In the genomic region with DNA sequence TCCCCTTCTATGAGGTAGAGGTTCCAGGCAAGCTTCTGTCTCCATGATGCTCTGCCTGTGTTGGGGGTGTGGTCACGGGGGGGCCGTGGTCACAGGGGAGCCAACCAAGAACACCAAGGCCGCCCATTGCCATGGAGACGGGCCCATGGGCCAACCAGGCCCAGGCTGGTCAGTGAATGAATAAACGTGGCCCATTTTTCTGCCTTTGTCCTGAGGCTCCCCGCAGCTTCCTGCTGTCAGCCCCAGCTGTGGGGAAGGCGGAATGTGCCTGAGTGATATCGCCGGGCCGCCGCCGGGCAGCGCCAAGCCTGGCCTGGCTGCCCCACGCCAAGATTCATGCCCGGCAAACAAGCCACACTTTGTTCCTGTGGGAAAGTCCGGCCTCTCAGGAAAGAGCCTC, we compare ENCODE assay signal across 10 mouse cellular contexts. TPM values are rescaled to one million over a fixed set of nuclear protein-coding genes. Genes with fewer than 3 reads are reported as not detected.
DNase-seq lines count a peak whose midpoint lies in the region; ATAC-seq and TF ChIP-seq lines count a peak whose summit lies in the region.
"Had no signal": no experiment of that assay in that cellular context is flagged by ENCODE, and none has a peak within 500 bp of the region (broad histone marks: within the 10 kb centered on the region; RNA-seq: fewer than 3 reads in every experiment).

No protein-coding gene starts in this region.

- H3K9me3 ChIP-seq in hindbrain, postnatal 0 days (ENCODE audit: low read length) = no peaks in the 10 kb centered on the region
- H3K9me3 ChIP-seq in midbrain, embryonic 12.5 days = no peaks in the 10 kb centered on the region
- no peaks in the 10 kb centered on the region for H3K9me3 ChIP-seq in intestine, postnatal 0 days (ENCODE audit: control insufficient read depth)
- H3K9me3 ChIP-seq: stomach, embryonic 15.5 days had no signal

- H3K27me3 ChIP-seq in testis, adult 2 months (ENCODE audit: control insufficient read depth, insufficient read depth, low read length) = no peaks in the 10 kb centered on the region
- no peaks in the 10 kb centered on the region for H3K27me3 ChIP-seq in hindbrain, postnatal 0 days (ENCODE audit: insufficient read depth, low read length)
- peaks cover 84% of the 10 kb centered on the region for H3K27me3 ChIP-seq in midbrain, embryonic 12.5 days
- H3K27me3 ChIP-seq in intestine, postnatal 0 days (replicated peaks; ENCODE audit: control insufficient read depth, insufficient read depth, low read length) = no peaks in the 10 kb centered on the region
- H3K27me3 ChIP-seq: stomach, embryonic 15.5 days had no signal

- no peak for DNase-seq in testis, postnatal 10 days (ENCODE audit: low spot score)
- DNase-seq in hindbrain, postnatal 0 days (ENCODE audit: low spot score) = peak; percentile 85
- DNase-seq in urinary bladder, postnatal 25 days (ENCODE audit: low spot score) = no peak
- DNase-seq in lung, postnatal 14 days = no peak
- DNase-seq in adrenal gland, postnatal 4 days (ENCODE audit: low spot score in 2 of 2) = no peak
- DNase-seq: heart, postnatal 4 days had no signal

- H3K4me1 ChIP-seq in testis, adult 2 months (ENCODE audit: control insufficient read depth, insufficient read depth, low read length) = peaks cover 12% of the 10 kb centered on the region
- peaks cover 3% of the 10 kb centered on the region; the same call in 1 of the 2 replicates for H3K4me1 ChIP-seq in hindbrain, postnatal 0 days (ENCODE audit: insufficient read depth, low read length)
- peaks cover 19% of the 10 kb centered on the region for H3K4me1 ChIP-seq in midbrain, embryonic 12.5 days
- H3K4me1 ChIP-seq in intestine, postnatal 0 days (replicated peaks; ENCODE audit: control insufficient read depth, insufficient read depth, low read length) = no peaks in the 10 kb centered on the region
- H3K4me1 ChIP-seq: stomach, embryonic 15.5 days had no signal

- peak; percentile 91 for ATAC-seq in hindbrain, postnatal 0 days
- ATAC-seq in midbrain, embryonic 12.5 days (ENCODE audit: low FRiP score, low read depth) = peak; percentile 34
- no peak for ATAC-seq in intestine, postnatal 0 days

- H3K36me3 ChIP-seq in testis, adult 2 months (ENCODE audit: control insufficient read depth, insufficient read depth, low read length) = no peaks in the 10 kb centered on the region
- H3K36me3 ChIP-seq in hindbrain, postnatal 0 days (ENCODE audit: insufficient read depth, low read length) = no peaks in the 10 kb centered on the region
- no peaks in the 10 kb centered on the region for H3K36me3 ChIP-seq in midbrain, embryonic 12.5 days
- no peaks in the 10 kb centered on the region for H3K36me3 ChIP-seq in intestine, postnatal 0 days (ENCODE audit: control insufficient read depth, insufficient read depth)
- H3K36me3 ChIP-seq: stomach, embryonic 15.5 days had no signal

- H3K4me2 ChIP-seq in hindbrain, postnatal 0 days (ENCODE audit: low read depth, low read length) = no peak overlapping the region
- no peak overlapping the region for H3K4me2 ChIP-seq in midbrain, embryonic 12.5 days (replicated peaks)
- H3K4me2 ChIP-seq in intestine, postnatal 0 days (replicated peaks; ENCODE audit: low read depth) = no peak overlapping the region
- H3K4me2 ChIP-seq: stomach, embryonic 15.5 days had no signal

- TF ChIP-seq POLR2A in testis, adult 2 months (IDR thresholded peaks at IDR 0.05; ENCODE audit: control insufficient read depth, low read depth, low read length) = peak; percentile 30; the same call in 1 of the 2 replicates

- peak overlapping the region; percentile 45; the same call in 1 of the 2 replicates for H3K27ac ChIP-seq in testis, adult 2 months (ENCODE audit: control insufficient read depth, insufficient read depth, low read depth, low read length)
- H3K27ac ChIP-seq in hindbrain, postnatal 0 days = peak overlapping the region; percentile 79; the same call in 1 of the 2 replicates
- H3K27ac ChIP-seq in midbrain, embryonic 12.5 days (replicated peaks) = no peak overlapping the region
- H3K27ac ChIP-seq in intestine, postnatal 0 days (ENCODE audit: low read depth, low read length) = no peak overlapping the region
- H3K27ac ChIP-seq: stomach, embryonic 15.5 days had no signal

- 14% methylated on average over 16 of the region's 16 CpGs for WGBS in hindbrain, postnatal 0 days
- 51% methylated on average over 16 of the region's 16 CpGs for WGBS in midbrain, embryonic 12.5 days
- WGBS in intestine, postnatal 0 days = 72% methylated on average over 16 of the region's 16 CpGs

- no peak overlapping the region for H3K9ac ChIP-seq in hindbrain, postnatal 0 days (replicated peaks; ENCODE audit: low read length)
- H3K9ac ChIP-seq in midbrain, embryonic 12.5 days (replicated peaks) = no peak overlapping the region
- H3K9ac ChIP-seq in intestine, postnatal 0 days (ENCODE audit: low read depth, low read length) = no peak overlapping the region
- H3K9ac ChIP-seq: stomach, embryonic 15.5 days had no signal

- peak overlapping the region; percentile 88 for H3K4me3 ChIP-seq in testis, adult 2 months (ENCODE audit: control insufficient read depth, low read depth, low read length)
- no peak overlapping the region for H3K4me3 ChIP-seq in hindbrain, postnatal 0 days (ENCODE audit: low read length)
- H3K4me3 ChIP-seq in midbrain, embryonic 12.5 days = no peak overlapping the region
- H3K4me3 ChIP-seq in intestine, postnatal 0 days (ENCODE audit: low read depth, low read length) = no peak overlapping the region
- H3K4me3 ChIP-seq: stomach, embryonic 15.5 days had no signal

- no peak for TF ChIP-seq CTCF in testis, adult 2 months (IDR thresholded peaks at IDR 0.05; ENCODE audit: control insufficient read depth, insufficient read depth, insufficient replicate concordance, low read depth, low read length)
- no peak for TF ChIP-seq CTCF in hindbrain, postnatal 0 days (IDR thresholded peaks at IDR 0.05; ENCODE audit: low read depth)
- TF ChIP-seq CTCF in intestine, postnatal 0 days (IDR thresholded peaks at IDR 0.05; ENCODE audit: low read depth) = no peak

RNA-seq across cellular contexts. Expression of a gene that starts 36.8 kb away (rescaled TPM):
- 1.2 and 1.6 TPM in 2 replicates for polyA plus RNA-seq in testis, adult 2 months (2012; rRNA removed)
- 292 and 308 TPM in 2 replicates for total RNA-seq in hindbrain, postnatal 0 days (2014; rRNA removed)
- 152 and 154 TPM in 2 replicates for polyA plus RNA-seq in hindbrain, postnatal 0 days (2015; fragmentation: Nextera tagmentation; extraction: Ambion mirVana)
- 1.6 and 2.2 TPM in 2 replicates for polyA plus RNA-seq in midbrain, embryonic 12.5 days (2016; fragmentation: Nextera tagmentation; extraction: Ambion mirVana)
- 0.04 TPM in 1 of 2 replicates, not detected in the other for polyA plus RNA-seq in intestine, postnatal 0 days (2015; fragmentation: Nextera tagmentation; extraction: Ambion mirVana)
- 1 to 10 TPM in 1 of 2 experiments, under 1 TPM in 1; 0.56 to 1.5 TPM for total RNA-seq in adrenal gland, postnatal 4 days (2021)

RNA-seq across cellular contexts. Expression of a gene that starts 51.8 kb away (rescaled TPM):
- polyA plus RNA-seq in testis, adult 2 months (2012; rRNA removed) = 0.85 and 1.2 TPM in 2 replicates
- total RNA-seq in hindbrain, postnatal 0 days (2014; rRNA removed) = 119 and 127 TPM in 2 replicates
- 57.9 and 58.8 TPM in 2 replicates for polyA plus RNA-seq in hindbrain, postnatal 0 days (2015; fragmentation: Nextera tagmentation; extraction: Ambion mirVana)
- polyA plus RNA-seq in midbrain, embryonic 12.5 days (2016; fragmentation: Nextera tagmentation; extraction: Ambion mirVana) = 5.7 and 6.1 TPM in 2 replicates
- 0.48 TPM in 2 replicates for polyA plus RNA-seq in intestine, postnatal 0 days (2015; fragmentation: Nextera tagmentation; extraction: Ambion mirVana)
- 1 to 10 TPM; 7.6 to 8.4 TPM for total RNA-seq in adrenal gland, postnatal 4 days (2021)

Comparison
In these comparisons a context has a peak if more than half of its experiments do, and no peak if none do; other contexts are left out.
1. H3K27ac ChIP-seq: peak in testis, adult 2 months (single experiment) and hindbrain, postnatal 0 days (single experiment); none in midbrain, embryonic 12.5 days (single experiment) and intestine, postnatal 0 days (single experiment).
2. RNA of a gene that starts 36.8 kb away (polyA plus RNA-seq): 152 to 154 TPM in hindbrain, postnatal 0 days; 1.6 to 2.2 TPM in midbrain, embryonic 12.5 days, 1.2 to 1.6 TPM in testis, adult 2 months and 0.04 TPM in intestine, postnatal 0 days; every median in the first group is over 10 times any median in the second.